In the genomic region with DNA sequence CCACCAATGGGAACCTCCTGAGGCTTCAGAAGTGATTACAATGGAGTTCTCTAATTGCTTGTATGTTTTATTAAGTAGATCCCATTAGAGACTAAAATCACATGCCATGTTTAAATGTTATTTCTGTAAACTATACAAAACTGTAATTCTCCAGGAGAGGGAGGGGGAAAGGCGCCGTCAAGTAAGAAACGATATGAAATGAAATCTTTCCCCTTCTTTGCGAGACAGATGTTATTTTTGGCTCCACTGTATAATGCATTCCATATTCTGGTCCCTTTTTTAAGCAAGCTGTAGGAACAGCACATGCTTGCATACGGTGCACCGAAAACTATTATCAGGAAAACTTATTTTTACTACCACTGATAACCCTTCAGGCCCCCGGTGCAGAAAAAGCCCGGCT, we compare ENCODE assay signal across 27 mouse cellular contexts.
A peak's percentile ranks its signal among the peaks of the same experiment; 100 is the strongest.
DNase-seq lines count a peak whose midpoint lies in the region; ATAC-seq lines count a peak whose summit lies in the region.
"Had no signal": no experiment of that assay in that cellular context is flagged by ENCODE, and none has a peak within 500 bp of the region (broad histone marks: within the 10 kb centered on the region; RNA-seq: fewer than 3 reads in every experiment).

No protein-coding gene starts in this region.

- H3K36me3 ChIP-seq in heart, embryonic 13.5 days: no peaks in the 10 kb centered on the region
- H3K36me3 ChIP-seq in heart, embryonic 16.5 days (ENCODE audit: control insufficient read depth, insufficient read depth): no peaks in the 10 kb centered on the region
- no peaks in the 10 kb centered on the region for H3K36me3 ChIP-seq in embryonic facial prominence, embryonic 14.5 days (ENCODE audit: control insufficient read depth, insufficient read depth, low read length)
- H3K36me3 ChIP-seq: heart, embryonic 10.5 days; hindbrain, embryonic 12.5 days; hindbrain, embryonic 15.5 days had no signal

- H3K9me3 ChIP-seq in heart, embryonic 13.5 days: no peaks in the 10 kb centered on the region
- no peaks in the 10 kb centered on the region for H3K9me3 ChIP-seq in heart, embryonic 16.5 days (replicated peaks; ENCODE audit: control insufficient read depth, low read length)
- H3K9me3 ChIP-seq in embryonic facial prominence, embryonic 14.5 days (ENCODE audit: control insufficient read depth, low read length): no peaks in the 10 kb centered on the region
- H3K9me3 ChIP-seq: forebrain, embryonic 13.5 days; heart, embryonic 10.5 days; hindbrain, embryonic 12.5 days; hindbrain, embryonic 15.5 days had no signal

- WGBS in heart, embryonic 13.5 days: 33% methylated on average over 8 of the region's 8 CpGs
- 27% methylated on average over 8 of the region's 8 CpGs for WGBS in heart, embryonic 16.5 days
- WGBS in embryonic facial prominence, embryonic 14.5 days: 40% methylated on average over 8 of the region's 8 CpGs

- H3K4me3 ChIP-seq in heart, embryonic 13.5 days: no peak overlapping the region
- no peak overlapping the region for H3K4me3 ChIP-seq in heart, embryonic 16.5 days (ENCODE audit: low read length)
- no peak overlapping the region for H3K4me3 ChIP-seq in embryonic facial prominence, embryonic 14.5 days (ENCODE audit: low read depth, low read length)
- H3K4me3 ChIP-seq: erythroblast, embryonic 14.5 days; forebrain, embryonic 13.5 days; gastrocnemius, adult 2 months; heart, embryonic 10.5 days; hindbrain, embryonic 12.5 days; hindbrain, embryonic 15.5 days had no signal

- H3K4me1 ChIP-seq in heart, embryonic 13.5 days: peaks cover 10% of the 10 kb centered on the region
- H3K4me1 ChIP-seq in heart, embryonic 16.5 days (ENCODE audit: control insufficient read depth, insufficient read depth, low read length): peaks cover 7% of the 10 kb centered on the region
- peaks cover 10% of the 10 kb centered on the region; the same call in 1 of the 2 replicates for H3K4me1 ChIP-seq in embryonic facial prominence, embryonic 14.5 days (ENCODE audit: control insufficient read depth, insufficient read depth, low read length)
- H3K4me1 ChIP-seq: forebrain, embryonic 13.5 days; heart, embryonic 10.5 days; hindbrain, embryonic 12.5 days; hindbrain, embryonic 15.5 days had no signal

- DNase-seq in heart, postnatal 14 days: no peak
- no peak for DNase-seq in heart, postnatal 25 days (ENCODE audit: low spot score)
- peak; percentile 28 for DNase-seq in NIH3T3 (ENCODE audit: low read depth)
- peak; percentile 67 for DNase-seq in embryonic facial prominence, embryonic 14.5 days (ENCODE audit: low spot score)
- DNase-seq: adrenal gland, adult 8-10 months; adrenal gland, postnatal 25 days; cerebellum, adult 11-12 months; cerebellum, adult 8-10 months; cerebellum, postnatal 10 days; cerebellum, postnatal 36 days; embryo, embryonic 11 days; gastrocnemius, adult 2 months; gastrocnemius, postnatal 25 days; heart, adult 18-20 months; heart, postnatal 10 days; kidney, adult 8-10 months had no signal

- intact Hi-C loops in heart, postnatal 14 days (cut with DNase I): no loop called here
- intact Hi-C loops in heart, postnatal 25 days (cut with DNase I): no loop called here

- no peak for ATAC-seq in heart, embryonic 13.5 days (ENCODE audit: extremely low read depth, insufficient number of reproducible peaks, low FRiP score, low TSS enrichment)
- ATAC-seq in heart, embryonic 16.5 days (replicated peaks; ENCODE audit: extremely low read depth, insufficient read depth, low FRiP score): no peak
- 0 out of 2 replicates have a peak, but pooled peaks have one; percentile 41 for ATAC-seq in embryonic facial prominence, embryonic 14.5 days (ENCODE audit: low read depth)
- ATAC-seq: activated CD4-positive, CD25-positive, alpha-beta regulatory T cell, adult 4 months; CD4-positive, CD25-positive, alpha-beta regulatory T cell, adult 4 months; forebrain, embryonic 13.5 days; forebrain, embryonic 16.5 days; intestine, postnatal 0 days had no signal

- no peak overlapping the region for H3K9ac ChIP-seq in heart, embryonic 13.5 days
- H3K9ac ChIP-seq in heart, embryonic 16.5 days (ENCODE audit: low read length): no peak overlapping the region
- H3K9ac ChIP-seq in embryonic facial prominence, embryonic 14.5 days (ENCODE audit: low read depth, low read length): no peak overlapping the region
- H3K9ac ChIP-seq: forebrain, embryonic 13.5 days; hindbrain, embryonic 12.5 days; hindbrain, embryonic 15.5 days had no signal

- peak overlapping the region; percentile 40 for H3K4me2 ChIP-seq in heart, embryonic 13.5 days
- H3K4me2 ChIP-seq in heart, embryonic 16.5 days (ENCODE audit: low read depth, low read length): peak overlapping the region; percentile 41
- H3K4me2 ChIP-seq in embryonic facial prominence, embryonic 14.5 days (ENCODE audit: low read depth, low read length): no peak overlapping the region
- H3K4me2 ChIP-seq: forebrain, embryonic 13.5 days; hindbrain, embryonic 12.5 days; hindbrain, embryonic 15.5 days had no signal

- 0 out of 2 replicates have a peak, but pooled peaks cover 16% of the 10 kb centered on the region for H3K27me3 ChIP-seq in heart, embryonic 13.5 days (replicated peaks)
- no peaks in the 10 kb centered on the region for H3K27me3 ChIP-seq in heart, embryonic 16.5 days (ENCODE audit: control insufficient read depth, insufficient read depth, low read length)
- peaks cover 14% of the 10 kb centered on the region; the same call in 1 of the 2 replicates for H3K27me3 ChIP-seq in embryonic facial prominence, embryonic 14.5 days (replicated peaks; ENCODE audit: control insufficient read depth, insufficient read depth, low read length)
- H3K27me3 ChIP-seq: forebrain, embryonic 13.5 days; hindbrain, embryonic 12.5 days; hindbrain, embryonic 15.5 days had no signal

- no peak overlapping the region for H3K27ac ChIP-seq in heart, embryonic 13.5 days (replicated peaks)
- H3K27ac ChIP-seq in heart, embryonic 16.5 days (ENCODE audit: low read length): no peak overlapping the region
- no peak overlapping the region for H3K27ac ChIP-seq in embryonic facial prominence, embryonic 14.5 days (replicated peaks; ENCODE audit: low read depth, low read length)
- H3K27ac ChIP-seq: forebrain, embryonic 13.5 days; gastrocnemius, adult 2 months; heart, embryonic 10.5 days; hindbrain, embryonic 12.5 days; hindbrain, embryonic 15.5 days had no signal

Comparison
In these comparisons a context has a peak if more than half of its experiments do, and no peak if none do; other contexts are left out.
1. DNase-seq: peak in NIH3T3 (single experiment) and embryonic facial prominence, embryonic 14.5 days (single experiment); none in heart, postnatal 14 days (0 of 2) and heart, postnatal 25 days (single experiment).